Mouse (Mus musculus): ENCODE data around the gene C1qtnf7. TPM values are rescaled to one million over a fixed set of nuclear protein-coding genes. Genes with fewer than 3 reads are reported as not detected.

Gene C1qtnf7
- polyA plus RNA-seq, 2 experiments from 2014 or later = not detected

- no peak for ATAC-seq
Observed at GRCm38 (mm10) chr5:43621575-43622299, 106.4 kb downstream of the C1qtnf7 start.

DNA sequence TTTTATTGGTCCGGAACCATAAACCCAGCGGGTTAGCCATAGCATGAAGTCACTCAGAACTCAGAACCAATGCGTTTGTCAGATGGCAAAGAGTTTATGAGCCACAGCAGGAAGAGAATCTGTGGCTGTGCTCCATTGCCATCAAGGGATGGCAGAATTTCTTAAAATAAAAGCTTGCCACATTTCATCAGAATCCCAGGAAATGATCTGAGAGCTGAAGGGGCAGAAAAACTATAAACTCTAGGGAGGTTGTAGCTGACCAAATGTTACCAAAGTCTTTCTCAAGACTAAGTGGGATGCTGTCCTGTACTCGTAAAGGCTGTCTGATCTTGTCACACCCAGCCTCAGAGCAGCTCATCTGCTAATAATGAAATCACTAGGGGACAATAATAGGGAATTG, 110.1 kb downstream of the C1qtnf7 start:
- ATAC-seq = no peak

DNA sequence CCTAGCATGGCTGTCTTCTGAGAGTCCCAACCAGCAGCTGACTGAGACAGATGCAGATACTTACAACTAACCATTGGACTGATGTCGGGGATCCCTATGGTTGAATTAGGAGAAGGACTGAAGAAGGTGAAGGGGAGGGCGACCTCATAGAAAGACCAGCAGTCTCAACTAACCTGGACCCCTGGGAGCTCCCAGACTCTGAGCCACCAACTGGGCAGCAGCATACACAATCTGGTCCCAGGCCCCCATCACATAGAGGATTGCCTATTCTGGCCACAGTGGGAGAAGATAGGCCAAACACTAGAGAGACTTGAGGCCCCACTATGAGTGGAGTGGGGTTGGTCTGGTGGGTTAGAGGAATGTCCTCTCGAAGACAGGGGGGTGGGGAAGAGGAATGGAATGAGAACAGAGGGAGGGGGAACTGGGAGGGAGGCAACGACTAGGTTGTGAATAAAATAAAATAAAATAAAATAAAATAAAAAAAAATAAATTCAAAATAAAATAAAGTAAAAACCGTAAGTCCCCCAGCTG, 118.8 kb downstream of the C1qtnf7 start:
- ATAC-seq = no peak

GRCm38 (mm10) chr5:43634602-43635081, 119.3 kb downstream of the C1qtnf7 start:
- no peak for ATAC-seq

DNA sequence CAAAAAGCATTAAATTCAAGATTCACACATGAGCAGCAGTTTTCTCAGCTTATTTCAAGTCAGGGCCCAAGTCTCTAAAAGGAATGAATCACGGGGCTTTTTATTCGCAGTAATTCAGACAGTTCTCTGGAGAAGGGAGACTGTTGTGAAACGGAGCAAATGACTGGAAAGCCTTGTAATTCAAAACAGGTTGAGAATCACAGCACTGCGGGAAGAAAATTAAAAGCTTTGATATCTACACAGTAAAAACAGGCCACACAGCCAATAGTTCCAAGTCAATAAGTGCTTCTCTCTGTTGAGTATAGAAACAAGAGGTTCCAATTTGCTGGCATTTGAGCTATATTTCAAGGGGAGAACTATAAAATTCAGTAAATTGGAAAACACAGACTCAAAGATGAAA, 129.7 kb downstream of the C1qtnf7 start:
- no peak for ATAC-seq

DNA sequence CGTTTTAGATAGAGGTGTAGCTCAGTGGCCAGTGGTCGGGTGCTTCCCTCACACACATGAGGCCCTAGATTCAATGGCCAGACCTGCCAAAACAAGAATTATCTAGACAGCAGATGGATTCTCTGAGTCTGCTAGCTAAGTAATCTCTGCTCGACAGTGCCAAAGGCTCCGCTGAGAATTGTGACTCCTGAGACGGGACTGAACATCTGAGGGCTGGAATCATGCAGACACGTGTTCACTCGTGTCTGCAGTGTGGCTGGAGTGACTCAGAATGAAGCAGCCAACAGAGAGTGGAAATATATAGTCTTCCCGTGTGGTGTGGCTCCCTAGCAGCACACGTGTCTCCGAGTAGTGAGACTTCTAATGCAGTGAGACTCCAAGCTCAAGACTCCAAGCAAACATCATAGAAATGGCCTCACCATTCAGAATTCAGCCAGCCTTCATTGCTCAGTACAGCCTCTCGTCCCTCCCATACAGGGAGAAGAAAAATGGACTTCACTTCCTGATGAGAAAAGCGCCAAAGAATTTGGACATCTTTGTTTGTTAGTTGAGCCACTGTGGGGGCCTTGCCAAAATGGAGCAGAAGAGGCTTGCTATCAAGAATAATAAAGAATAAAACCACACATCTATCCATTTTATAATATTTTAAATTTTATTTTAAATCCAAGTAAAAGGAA, 131.9 kb downstream of the C1qtnf7 start:
- ATAC-seq = no peak

GRCm38 (mm10) chr5:43661498-43661897, 146.2 kb downstream of the C1qtnf7 start:
- no peak for ATAC-seq

GRCm38 (mm10) chr5:43661997-43662961, 146.9 kb downstream of the C1qtnf7 start, which contains the start of gene Cc2d2a:
Cc2d2a (plus strand) TSS chr5:43662346.
- no peak for ATAC-seq

DNA sequence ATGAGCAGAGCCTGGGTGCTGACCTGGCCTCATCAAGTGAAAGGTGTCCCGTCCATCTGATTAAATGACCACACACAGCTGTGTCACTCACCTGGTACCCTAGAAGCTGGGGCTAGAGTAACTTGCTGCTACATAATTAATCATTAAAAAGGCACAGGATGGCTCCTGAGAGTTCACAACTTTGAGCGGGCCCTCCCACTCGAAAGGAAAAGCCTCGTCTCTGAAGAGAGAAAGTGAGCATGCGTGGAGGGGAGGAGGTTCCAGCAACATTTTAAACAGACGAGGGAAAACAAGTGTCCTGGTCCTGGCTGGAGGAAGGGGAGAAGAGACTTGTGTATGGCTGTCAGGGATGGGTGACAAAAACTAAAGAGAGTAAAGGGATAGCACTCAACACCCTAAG, 148.2 kb downstream of the C1qtnf7 start:
- no peak for ATAC-seq

GRCm38 (mm10) chr5:43665144-43665543, 149.8 kb downstream of the C1qtnf7 start:
- ATAC-seq = no peak

Other genes with a start within 250 kb of the C1qtnf7 start
- 1 to 10 TPM; 1.3 TPM for gene Cc2d2a, start 146.8 kb downstream of the C1qtnf7 start, polyA plus RNA-seq (2017; shearing (Covaris generic))

Measured in activated CD4-positive, CD25-positive, alpha-beta regulatory T cell, adult 4 months (primary cell).